In the genomic region with DNA sequence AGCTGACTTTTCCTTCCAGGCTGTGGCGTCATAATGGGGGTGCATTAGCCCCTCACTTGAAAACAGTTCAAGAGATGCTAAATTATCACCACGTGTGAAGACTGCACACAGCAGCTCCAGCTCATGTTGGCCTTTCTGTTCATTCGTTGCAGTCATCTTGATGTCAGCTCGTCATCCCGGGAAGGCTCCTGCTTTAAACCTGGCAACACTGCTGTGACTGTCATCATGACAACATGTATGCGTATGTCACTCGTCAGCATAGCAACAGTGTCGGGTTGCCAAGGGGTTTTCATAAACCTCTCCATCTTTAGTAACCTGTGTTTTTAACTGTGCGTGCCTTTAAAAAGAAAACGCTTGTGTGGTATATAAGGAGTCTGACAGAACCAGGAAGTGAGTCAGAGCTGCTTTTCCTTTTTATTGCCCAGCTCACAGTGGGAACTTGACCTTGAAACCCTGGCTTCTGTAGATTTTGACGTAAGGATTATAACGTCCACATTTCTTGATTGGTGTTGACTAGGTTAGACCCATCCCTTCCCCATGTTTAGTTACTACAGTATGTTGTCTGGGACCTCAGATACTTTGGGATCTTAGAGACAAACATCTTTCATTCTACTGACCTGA, we compare ENCODE assay signal across 8 mouse cellular contexts. TPM values are rescaled to one million over a fixed set of nuclear protein-coding genes. Genes with fewer than 3 reads are reported as not detected.
DNase-seq lines count a peak whose midpoint lies in the region; ATAC-seq and TF ChIP-seq lines count a peak whose summit lies in the region.

No protein-coding gene starts in this region.

- peak; percentile 63 for DNase-seq in forebrain, embryonic 14.5 days (ENCODE audit: low spot score)
- peak; percentile 47 for DNase-seq in NIH3T3 (ENCODE audit: low read depth)
- no peak for DNase-seq in intestine, embryonic 14.5 days (ENCODE audit: low spot score)
- peak; percentile 49 to 54 for DNase-seq in left cerebral cortex, postnatal 36 days (ENCODE audit: low spot score in 2 of 2)
- no peak for DNase-seq in cerebellum, postnatal 25 days
- DNase-seq in midbrain, embryonic 14.5 days = no peak
- no peak for DNase-seq in thymus, adult 2 months

- TF ChIP-seq CTCF in thymus, adult 2 months (IDR thresholded peaks at IDR 0.05; ENCODE audit: borderline replicate concordance, control insufficient read depth, extremely low read depth, insufficient read depth, low read length, poor library complexity) = no peak

- H3K4me1 ChIP-seq in forebrain, embryonic 14.5 days (ENCODE audit: control insufficient read depth, insufficient read depth, low read length) = no peaks in the 10 kb centered on the region
- H3K4me1 ChIP-seq in forebrain, embryonic 12.5 days = no peaks in the 10 kb centered on the region
- H3K4me1 ChIP-seq in intestine, embryonic 14.5 days (replicated peaks; ENCODE audit: control insufficient read depth, insufficient read depth, low read length) = no peaks in the 10 kb centered on the region
- no peaks in the 10 kb centered on the region for H3K4me1 ChIP-seq in midbrain, embryonic 14.5 days (ENCODE audit: control insufficient read depth, insufficient read depth, low read length)
- H3K4me1 ChIP-seq in thymus, adult 2 months (replicated peaks; ENCODE audit: control insufficient read depth, insufficient read depth, low read length) = no peaks in the 10 kb centered on the region

- H3K9ac ChIP-seq in forebrain, embryonic 14.5 days (ENCODE audit: low read length) = no peak overlapping the region
- no peak overlapping the region for H3K9ac ChIP-seq in forebrain, embryonic 12.5 days
- H3K9ac ChIP-seq in intestine, embryonic 14.5 days (ENCODE audit: low read length) = no peak overlapping the region
- H3K9ac ChIP-seq in midbrain, embryonic 14.5 days (replicated peaks; ENCODE audit: low read length) = no peak overlapping the region

- H3K36me3 ChIP-seq in forebrain, embryonic 14.5 days (ENCODE audit: control insufficient read depth, insufficient read depth, low read length) = no peaks in the 10 kb centered on the region
- H3K36me3 ChIP-seq in forebrain, embryonic 12.5 days (replicated peaks) = no peaks in the 10 kb centered on the region
- no peaks in the 10 kb centered on the region for H3K36me3 ChIP-seq in intestine, embryonic 14.5 days (ENCODE audit: control insufficient read depth, insufficient read depth, low read length)
- H3K36me3 ChIP-seq in midbrain, embryonic 14.5 days (ENCODE audit: control insufficient read depth, insufficient read depth, low read length) = no peaks in the 10 kb centered on the region
- H3K36me3 ChIP-seq in thymus, adult 2 months (ENCODE audit: control insufficient read depth, insufficient read depth, low read length) = no peaks in the 10 kb centered on the region

- H3K9me3 ChIP-seq in forebrain, embryonic 14.5 days (replicated peaks; ENCODE audit: control insufficient read depth, low read length) = no peaks in the 10 kb centered on the region
- no peaks in the 10 kb centered on the region for H3K9me3 ChIP-seq in forebrain, embryonic 12.5 days
- H3K9me3 ChIP-seq in intestine, embryonic 14.5 days (ENCODE audit: control insufficient read depth, low read length) = no peaks in the 10 kb centered on the region
- no peaks in the 10 kb centered on the region for H3K9me3 ChIP-seq in midbrain, embryonic 14.5 days (ENCODE audit: control insufficient read depth, low read length)

- peak; percentile 55; the same call in 1 of the 2 replicates for ATAC-seq in forebrain, embryonic 14.5 days
- ATAC-seq in forebrain, embryonic 12.5 days (ENCODE audit: low FRiP score) = no peak
- ATAC-seq in intestine, embryonic 14.5 days (replicated peaks; ENCODE audit: low FRiP score, low TSS enrichment, low read depth) = peak; percentile 45
- ATAC-seq in midbrain, embryonic 14.5 days (ENCODE audit: low FRiP score, low TSS enrichment) = no peak

- no peak overlapping the region for H3K4me2 ChIP-seq in forebrain, embryonic 14.5 days (ENCODE audit: low read length)
- no peak overlapping the region for H3K4me2 ChIP-seq in forebrain, embryonic 12.5 days
- no peak overlapping the region for H3K4me2 ChIP-seq in intestine, embryonic 14.5 days (ENCODE audit: low read length)
- no peak overlapping the region for H3K4me2 ChIP-seq in midbrain, embryonic 14.5 days (ENCODE audit: low read length)

- no peaks in the 10 kb centered on the region for H3K27me3 ChIP-seq in forebrain, embryonic 14.5 days (replicated peaks; ENCODE audit: control insufficient read depth, insufficient read depth, low read length)
- H3K27me3 ChIP-seq in forebrain, embryonic 12.5 days = no peaks in the 10 kb centered on the region
- H3K27me3 ChIP-seq in intestine, embryonic 14.5 days (replicated peaks; ENCODE audit: control insufficient read depth, insufficient read depth, low read length) = no peaks in the 10 kb centered on the region
- H3K27me3 ChIP-seq in midbrain, embryonic 14.5 days (ENCODE audit: control insufficient read depth, insufficient read depth, low read length) = no peaks in the 10 kb centered on the region
- H3K27me3 ChIP-seq in thymus, adult 2 months (ENCODE audit: control insufficient read depth, insufficient read depth, low read length) = no peaks in the 10 kb centered on the region

- WGBS in forebrain, embryonic 14.5 days = 74% methylated on average over 12 of the region's 12 CpGs
- WGBS in forebrain, embryonic 12.5 days = 78% methylated on average over 12 of the region's 12 CpGs
- 61% methylated on average over 12 of the region's 12 CpGs for WGBS in intestine, embryonic 14.5 days
- 74% methylated on average over 12 of the region's 12 CpGs for WGBS in midbrain, embryonic 14.5 days
- WGBS in thymus, adult 2 months = 60% methylated on average over 12 of the region's 12 CpGs

- no peak overlapping the region for H3K4me3 ChIP-seq in forebrain, embryonic 14.5 days (ENCODE audit: low read depth, low read length)
- H3K4me3 ChIP-seq in forebrain, embryonic 12.5 days (replicated peaks) = no peak overlapping the region
- no peak overlapping the region for H3K4me3 ChIP-seq in intestine, embryonic 14.5 days (ENCODE audit: low read depth, low read length)
- H3K4me3 ChIP-seq in midbrain, embryonic 14.5 days (replicated peaks; ENCODE audit: low read depth, low read length) = no peak overlapping the region
- no peak overlapping the region for H3K4me3 ChIP-seq in thymus, adult 2 months (ENCODE audit: control insufficient read depth, insufficient read depth, low read length)

- TF ChIP-seq POLR2A in thymus, adult 2 months (IDR thresholded peaks at IDR 0.05; ENCODE audit: control insufficient read depth, extremely low read depth, insufficient read depth, low read length, poor library complexity) = no peak

- intact Hi-C loops in left cerebral cortex, postnatal 36 days (cut with DNase I) = no loop called here

- H3K27ac ChIP-seq in forebrain, embryonic 14.5 days (ENCODE audit: low read depth, low read length) = no peak overlapping the region
- H3K27ac ChIP-seq in forebrain, embryonic 12.5 days = no peak overlapping the region
- H3K27ac ChIP-seq in intestine, embryonic 14.5 days (ENCODE audit: low read depth) = no peak overlapping the region
- H3K27ac ChIP-seq in midbrain, embryonic 14.5 days (replicated peaks; ENCODE audit: low read depth, low read length) = no peak overlapping the region
- no peak overlapping the region for H3K27ac ChIP-seq in thymus, adult 2 months (ENCODE audit: control insufficient read depth, insufficient read depth, low read length)

RNA-seq across cellular contexts. Expression of gene Apold1, which starts 12.6 kb away (rescaled TPM):
- polyA plus RNA-seq in forebrain, embryonic 14.5 days (2014; fragmentation: Nextera tagmentation; extraction: Ambion mirVana) = 3.5 and 4.8 TPM in 2 replicates
- 3.7 and 3.9 TPM in 2 replicates for polyA plus RNA-seq in forebrain, embryonic 12.5 days (2016; fragmentation: Nextera tagmentation; extraction: Ambion mirVana)
- polyA plus RNA-seq in intestine, embryonic 14.5 days (2014; fragmentation: Nextera tagmentation; extraction: Ambion mirVana) = 3.2 and 3.9 TPM in 2 replicates
- total RNA-seq in left cerebral cortex, postnatal 36 days (2021) = 1 to 10 TPM; 3.2 to 8.0 TPM
- polyA plus RNA-seq in midbrain, embryonic 14.5 days (2014; fragmentation: Nextera tagmentation; extraction: Ambion mirVana) = 3.9 and 4.3 TPM in 2 replicates
- polyA plus RNA-seq in thymus, adult 2 months (2012; rRNA removed) = 1.1 and 1.6 TPM in 2 replicates

RNA-seq across cellular contexts. Expression of gene Ddx47, which starts 17.3 kb away (rescaled TPM):
- 79.8 and 87.1 TPM in 2 replicates for polyA plus RNA-seq in forebrain, embryonic 14.5 days (2014; fragmentation: Nextera tagmentation; extraction: Ambion mirVana)
- polyA plus RNA-seq in forebrain, embryonic 12.5 days (2016; fragmentation: Nextera tagmentation; extraction: Ambion mirVana) = 91.3 and 93.0 TPM in 2 replicates
- 103 and 115 TPM in 2 replicates for polyA plus RNA-seq in intestine, embryonic 14.5 days (2014; fragmentation: Nextera tagmentation; extraction: Ambion mirVana)
- 10 to 100 TPM; 52.9 to 63.8 TPM for total RNA-seq in left cerebral cortex, postnatal 36 days (2021)
- 69.8 and 77.9 TPM in 2 replicates for polyA plus RNA-seq in midbrain, embryonic 14.5 days (2014; fragmentation: Nextera tagmentation; extraction: Ambion mirVana)
- polyA plus RNA-seq in thymus, adult 2 months (2012; rRNA removed) = 83.8 and 96.2 TPM in 2 replicates

Comparison
In these comparisons a context has a peak if more than half of its experiments do, and no peak if none do; other contexts are left out.
1. ATAC-seq: peak in forebrain, embryonic 14.5 days (single experiment) and intestine, embryonic 14.5 days (single experiment); none in forebrain, embryonic 12.5 days (single experiment) and midbrain, embryonic 14.5 days (single experiment).
2. DNase-seq: peak in forebrain, embryonic 14.5 days (single experiment), NIH3T3 (single experiment) and left cerebral cortex, postnatal 36 days (2 of 2); none in intestine, embryonic 14.5 days (single experiment), cerebellum, postnatal 25 days (0 of 2), midbrain, embryonic 14.5 days (single experiment) and thymus, adult 2 months (single experiment).